Mouse (Mus musculus) B cell, adult 2 months (primary cell): ENCODE measurements at regions not wholly inside any gene's neighbourhood (a gene's known extent, or its start where the extent isn't known, plus 50 kb on each side); places are given as distances from the start of the nearest gene placed in this dataset.

Experiments used
- DNase-seq, 2 experiments: peaks; one replicate each; pipeline ENCODE4 v3.0.0; 2022

DNA sequence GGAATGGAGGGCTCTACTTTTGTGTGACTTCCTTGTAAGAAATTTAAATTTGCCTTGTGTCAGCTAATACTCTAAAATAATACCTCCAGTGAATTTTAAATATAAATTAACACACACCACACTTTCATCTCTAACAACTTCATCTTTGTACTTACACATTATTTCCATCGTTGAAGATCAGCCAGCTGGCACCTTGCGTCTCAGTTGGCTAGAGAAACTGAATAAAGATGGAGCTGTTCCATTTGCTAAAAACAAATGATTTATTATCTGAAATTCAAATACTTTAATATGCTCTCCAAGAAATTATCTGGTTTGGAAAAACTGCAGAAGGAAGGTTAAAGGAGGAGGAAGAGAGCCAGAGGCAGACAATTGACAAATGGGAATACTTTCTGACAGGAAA is 122.0 kb upstream of the Gm11096 start:
- DNase-seq = no peak

DNA sequence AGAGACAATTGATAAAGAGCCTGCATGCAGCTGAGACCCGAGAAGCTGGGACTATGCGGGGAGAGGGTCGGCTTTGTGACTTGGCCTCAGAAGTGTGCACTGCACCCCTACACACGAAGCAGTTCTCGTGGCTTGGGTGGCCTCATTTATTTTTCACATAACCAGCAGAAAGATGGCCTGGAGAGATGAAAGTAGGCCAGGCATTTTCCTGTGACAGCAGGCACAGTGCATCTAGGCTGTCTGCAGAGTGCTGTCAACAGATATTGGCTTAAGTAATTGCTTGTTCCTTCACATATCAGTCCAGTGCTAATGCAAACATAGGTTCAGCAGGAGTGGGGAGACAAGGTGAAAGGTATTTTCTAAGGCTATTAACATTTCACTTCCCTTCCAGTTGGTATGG is 124.9 kb upstream of the Gm11096 start:
- no peak for DNase-seq

DNA sequence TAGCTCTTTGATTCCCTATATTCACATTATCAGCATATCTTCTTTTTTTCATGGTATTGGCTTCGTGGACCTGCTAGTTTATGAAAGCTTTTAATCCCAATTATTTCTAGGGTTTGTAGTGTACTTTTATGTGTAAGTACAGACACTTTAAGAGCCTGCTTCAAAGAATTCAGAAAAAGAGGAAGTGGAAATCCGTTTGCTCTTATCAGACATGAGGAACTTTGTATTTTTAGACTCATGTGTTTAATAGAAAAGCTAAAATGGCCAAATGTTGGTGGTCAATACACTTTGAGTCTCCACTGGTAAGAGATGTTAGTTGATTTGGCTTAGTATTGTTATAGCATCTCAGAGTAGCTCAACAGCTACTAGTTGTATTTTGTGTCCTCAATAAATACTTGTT is 135.7 kb upstream of the Gm11096 start:
- no peak for DNase-seq

DNA sequence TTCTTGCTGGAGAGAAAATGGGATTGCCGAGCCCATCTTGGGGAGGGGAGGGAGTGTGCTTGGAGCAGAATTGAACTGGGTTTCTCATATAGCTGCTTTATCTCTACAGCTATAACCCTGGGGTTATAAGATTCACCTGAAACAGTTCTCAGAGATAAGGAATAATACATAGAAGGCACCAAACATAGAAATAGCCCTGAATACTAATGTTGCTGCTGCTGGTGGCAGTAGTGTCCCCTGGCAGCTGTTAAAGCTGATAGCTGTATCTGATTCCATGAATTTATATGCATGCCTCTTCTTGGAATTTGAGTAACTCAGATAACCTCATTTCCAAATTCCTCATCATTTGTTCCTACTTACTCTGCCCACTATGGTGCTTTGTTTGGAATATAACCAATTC is 137.0 kb upstream of the Gm11096 start:
- DNase-seq = no peak

DNA sequence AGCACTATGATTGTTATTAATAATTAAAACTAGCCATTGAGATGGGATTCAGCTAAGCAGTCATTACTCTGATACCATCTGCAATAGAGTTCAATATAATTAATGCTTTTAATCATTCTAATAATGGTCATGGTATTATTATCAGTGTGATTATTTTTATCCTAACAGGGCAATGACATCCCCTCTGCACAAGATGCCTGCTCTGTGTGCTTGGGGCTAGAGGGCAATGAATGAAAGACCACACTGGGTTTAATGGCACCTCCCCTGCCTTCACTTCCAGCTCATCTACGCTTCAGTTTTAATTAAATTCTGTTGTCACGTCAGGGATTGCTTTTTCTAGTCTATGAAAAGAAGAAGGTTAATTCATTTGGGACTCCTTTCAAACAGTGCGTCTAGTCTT is 139.1 kb upstream of the Gm11096 start:
- no peak for DNase-seq

DNA sequence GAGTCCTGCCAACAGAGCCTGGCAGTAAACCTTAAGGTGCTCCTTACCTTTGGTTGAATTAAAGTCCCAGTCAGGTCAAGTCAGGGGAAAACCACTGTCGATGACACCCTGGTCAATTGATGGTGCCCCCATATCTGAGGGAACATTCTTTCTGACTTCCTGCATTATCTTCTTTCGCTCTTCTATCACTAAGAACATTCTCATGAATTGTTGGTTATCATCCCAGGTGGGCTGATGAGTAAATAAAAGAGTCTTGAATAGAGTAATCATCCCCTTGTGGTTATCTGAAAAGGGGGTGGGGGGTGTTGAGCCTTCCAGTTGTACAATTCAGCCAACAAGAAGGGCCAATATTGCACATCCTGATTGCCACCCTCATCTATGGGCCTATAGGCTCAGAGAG is 149.7 kb upstream of the Gm11096 start:
- DNase-seq = no peak

DNA sequence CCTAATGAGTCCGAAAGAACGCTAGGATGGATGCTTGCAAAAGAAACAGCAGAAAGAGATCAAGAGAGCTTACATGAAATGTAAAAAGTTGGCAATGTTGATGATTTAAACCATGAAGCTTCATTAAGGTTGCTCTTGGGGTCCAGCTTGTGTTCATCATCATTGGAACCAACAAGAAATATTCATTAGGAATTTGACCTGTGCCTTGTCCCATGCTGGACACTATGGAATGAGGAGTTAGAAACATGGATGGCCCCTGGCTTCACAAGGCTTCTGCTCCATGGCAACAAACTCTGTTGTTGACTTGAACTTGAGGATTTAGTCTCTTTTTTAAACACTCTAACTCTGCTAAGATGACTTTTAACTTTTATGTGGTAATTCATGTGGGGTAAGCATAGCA is 159.0 kb upstream of the Gm11096 start:
- no peak for DNase-seq

DNA sequence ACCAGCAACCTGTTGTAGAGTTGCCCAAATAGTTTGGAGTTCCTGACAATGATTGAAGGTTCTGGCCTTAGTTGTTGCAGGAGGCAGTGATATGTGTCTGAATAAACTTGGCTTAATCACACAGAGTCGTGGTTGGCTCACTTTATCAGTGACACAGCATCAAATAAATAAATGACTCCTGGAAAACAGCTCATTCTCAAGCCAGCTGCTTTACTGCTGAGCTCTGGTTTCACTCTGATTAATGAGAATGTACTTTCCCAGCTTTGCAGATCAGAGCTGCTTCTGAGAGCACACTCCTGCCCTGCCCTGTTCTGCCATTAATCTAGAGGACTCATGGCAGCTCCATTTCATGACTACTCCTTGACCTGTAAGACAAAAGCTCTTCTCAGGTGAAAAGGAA is 171.3 kb upstream of the Gm11096 start:
- no peak for DNase-seq

DNA sequence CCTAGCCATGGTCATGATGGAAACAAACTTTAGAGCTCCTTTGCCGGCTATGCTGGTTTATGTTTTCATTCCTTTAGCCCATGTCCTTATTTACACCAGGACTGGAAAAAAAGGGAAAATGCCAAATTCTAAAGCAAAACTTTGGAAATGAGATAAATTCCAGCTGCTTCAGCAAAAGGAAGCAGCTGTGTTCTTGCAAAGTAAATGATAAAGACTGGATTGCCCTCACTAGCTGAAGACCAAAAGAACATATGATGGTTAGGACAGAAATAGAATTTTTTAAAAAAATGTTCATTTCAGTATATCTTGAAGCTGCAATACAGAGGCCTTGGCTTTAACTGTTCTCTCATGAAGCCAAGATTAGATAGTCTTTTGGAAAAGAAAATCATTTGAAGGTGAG is 179.6 kb upstream of the Gm11096 start:
- no peak for DNase-seq

DNA sequence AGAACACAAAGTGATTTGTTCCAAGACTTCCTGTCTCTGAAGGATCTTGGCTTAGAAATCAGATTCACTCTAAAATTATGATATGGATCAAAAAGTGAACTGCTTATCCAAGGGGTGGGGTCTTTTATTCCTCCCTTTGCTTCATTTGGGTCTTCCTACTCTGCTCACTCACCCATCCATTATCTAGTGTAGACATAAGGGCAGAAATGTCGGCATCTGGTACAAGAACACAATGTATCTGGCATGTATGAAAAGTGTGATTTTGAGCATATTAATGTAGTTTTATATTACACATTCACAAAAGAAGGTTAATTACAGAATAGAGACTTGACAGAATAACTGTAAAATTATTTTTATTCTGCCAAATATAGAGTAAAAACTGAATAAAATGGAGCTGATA is 181.5 kb upstream of the Gm11096 start:
- no peak for DNase-seq

DNA sequence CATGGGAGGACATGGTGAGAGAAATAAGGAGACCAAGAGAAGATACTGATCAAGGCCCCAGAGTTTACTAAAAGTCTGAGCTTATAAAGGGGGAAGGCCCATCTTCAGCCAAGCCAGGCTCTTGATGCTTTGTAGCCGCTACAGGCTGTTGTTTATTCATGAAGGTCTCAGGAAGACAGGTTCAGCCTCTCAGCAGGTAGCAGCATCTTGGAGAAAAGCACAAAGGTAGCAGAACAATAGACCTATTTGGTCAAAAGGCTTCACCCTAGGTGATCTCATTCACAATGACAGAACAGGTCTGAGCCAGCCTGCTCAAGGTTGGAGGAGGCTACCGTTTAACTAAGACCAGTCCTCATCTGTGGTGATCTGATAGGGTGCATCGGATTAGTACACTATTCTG is 185.5 kb upstream of the Gm11096 start:
- DNase-seq = no peak

DNA sequence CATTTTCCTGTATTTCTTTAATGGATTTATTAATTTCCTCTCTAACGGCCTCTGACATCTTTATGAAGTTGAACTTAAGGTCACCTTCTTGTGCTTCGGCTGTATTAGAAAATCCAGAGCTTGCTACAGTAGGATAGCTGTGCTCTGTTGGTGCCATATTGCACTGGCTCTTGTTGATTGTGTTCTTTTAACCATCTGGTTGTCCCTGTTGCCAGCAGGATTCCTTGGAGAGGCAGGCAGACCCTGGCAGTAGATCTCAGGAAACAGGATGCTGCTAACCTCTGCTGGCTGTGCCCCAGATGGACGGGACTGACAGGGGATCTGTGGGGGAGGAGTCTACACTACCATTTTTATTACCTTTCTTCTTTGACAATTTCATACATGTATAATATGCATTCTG is 185.9 kb upstream of the Thumpd2 start:
- DNase-seq = no peak

DNA sequence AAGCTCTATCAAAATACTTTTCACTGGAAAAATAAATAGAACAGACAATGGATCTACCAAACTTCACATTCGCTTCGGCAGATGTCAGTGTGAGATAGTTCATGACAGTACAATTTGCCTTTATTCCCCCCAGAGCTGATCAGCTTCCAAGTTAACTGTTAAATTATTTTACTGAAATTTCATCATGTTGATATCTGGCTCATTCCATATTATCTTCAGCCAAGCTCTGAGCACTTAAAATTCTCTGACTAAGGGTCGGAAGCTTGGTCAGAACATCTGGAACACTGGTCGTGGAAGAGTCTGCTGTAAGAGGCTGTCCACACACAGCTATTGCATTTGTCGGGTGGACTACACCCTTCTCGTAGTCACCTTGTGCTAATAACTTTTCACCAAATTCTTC is 181.3 kb upstream of the Thumpd2 start:
- no peak for DNase-seq

DNA sequence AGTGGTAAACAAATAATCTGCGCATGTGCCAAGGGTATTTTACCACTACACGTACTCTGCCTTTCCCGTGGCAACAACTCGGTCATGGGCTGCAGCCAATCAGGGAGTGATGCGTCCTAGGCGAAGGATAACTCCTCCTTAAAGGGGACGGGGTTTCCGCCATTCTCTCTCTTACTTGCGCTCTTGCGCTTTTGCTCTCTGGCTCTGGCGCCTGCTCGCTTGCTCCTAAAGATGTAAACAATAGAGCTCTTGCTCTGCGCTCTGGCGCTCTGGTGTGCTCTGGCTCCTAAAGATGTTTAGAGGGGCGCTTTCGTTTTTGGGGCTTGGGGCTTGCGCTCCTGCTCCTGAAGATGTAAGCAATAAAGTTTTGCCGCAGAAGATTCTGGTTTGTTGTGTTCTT is 166.9 kb upstream of the Thumpd2 start:
- peak; percentile 1 to 2 for DNase-seq

DNA sequence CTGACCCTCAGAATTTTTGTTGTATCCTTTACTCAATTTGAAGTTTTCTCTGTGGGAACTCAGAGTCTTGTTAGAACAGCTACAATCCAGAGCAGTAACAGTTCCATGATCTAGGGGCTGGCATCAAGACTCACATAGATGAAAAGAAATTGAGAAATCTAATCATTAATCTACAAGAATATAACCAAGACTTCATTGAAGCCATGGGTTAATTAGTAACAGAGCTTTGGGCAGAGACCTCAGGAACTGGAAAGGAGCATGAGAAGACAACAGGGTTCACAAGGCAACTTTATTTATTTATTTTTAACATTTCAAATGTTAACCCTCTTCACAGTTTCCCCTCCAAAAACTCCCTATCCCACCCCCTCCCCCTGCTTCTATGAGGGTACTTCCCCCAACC is 160.4 kb upstream of the Thumpd2 start:
- no peak for DNase-seq

DNA sequence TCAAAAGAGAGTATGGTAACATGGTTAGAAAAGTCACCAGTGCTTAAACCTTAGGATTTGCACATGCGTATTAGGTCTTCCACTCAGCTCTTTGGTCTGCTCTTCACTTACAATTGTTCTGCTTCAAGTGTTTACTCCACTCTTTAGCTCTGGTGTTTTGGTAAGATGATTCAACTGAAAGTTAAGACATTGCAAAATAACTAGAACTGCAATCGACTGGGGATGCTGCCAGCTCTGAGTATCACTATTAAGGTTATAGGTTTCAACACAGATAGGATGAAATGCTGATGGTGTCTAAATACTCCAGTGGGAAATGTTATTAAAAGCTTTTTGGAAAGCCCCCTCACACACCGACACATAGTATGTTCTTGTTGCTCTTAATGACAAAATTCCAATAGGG is 156.6 kb upstream of the Thumpd2 start:
- DNase-seq = no peak

DNA sequence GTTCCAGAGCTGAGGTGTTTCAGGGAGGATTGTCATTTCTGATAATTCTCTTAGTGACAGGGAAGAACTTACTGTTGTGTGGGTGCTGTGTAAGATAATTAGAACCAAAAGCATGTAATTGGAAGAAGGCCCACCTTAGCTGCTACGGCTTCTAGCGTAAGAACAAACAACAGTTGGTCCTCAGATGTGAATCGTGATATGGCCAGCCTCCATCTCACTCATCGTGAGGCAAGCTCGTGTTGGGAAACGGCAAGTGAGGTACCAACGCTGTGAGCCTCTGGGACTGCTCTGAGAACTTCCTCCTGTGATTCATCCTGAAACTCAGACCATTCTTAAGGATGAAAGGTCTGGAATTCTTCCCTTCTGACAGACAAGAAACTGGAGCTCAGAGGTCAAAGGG is 150.0 kb upstream of the Thumpd2 start:
- DNase-seq = no peak

DNA sequence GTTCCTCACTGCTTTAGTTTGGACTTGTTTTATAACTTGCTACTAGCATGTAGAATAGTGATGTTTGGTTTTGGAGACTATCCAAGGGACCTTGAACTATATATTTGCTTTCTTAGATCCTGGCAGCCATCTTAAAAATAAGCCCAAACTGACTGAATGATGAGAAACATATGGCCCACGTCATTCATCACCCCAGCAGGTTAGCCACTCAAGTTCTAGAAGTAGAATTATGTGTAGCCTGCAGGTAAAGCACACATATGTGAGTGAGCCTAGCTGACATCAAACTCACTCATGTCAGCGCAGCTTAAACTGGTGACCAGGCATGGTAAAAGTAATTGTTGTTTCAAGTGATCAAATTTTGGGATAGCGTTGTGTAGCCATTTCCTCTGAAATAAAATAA is 147.2 kb upstream of the Thumpd2 start:
- DNase-seq = no peak

DNA sequence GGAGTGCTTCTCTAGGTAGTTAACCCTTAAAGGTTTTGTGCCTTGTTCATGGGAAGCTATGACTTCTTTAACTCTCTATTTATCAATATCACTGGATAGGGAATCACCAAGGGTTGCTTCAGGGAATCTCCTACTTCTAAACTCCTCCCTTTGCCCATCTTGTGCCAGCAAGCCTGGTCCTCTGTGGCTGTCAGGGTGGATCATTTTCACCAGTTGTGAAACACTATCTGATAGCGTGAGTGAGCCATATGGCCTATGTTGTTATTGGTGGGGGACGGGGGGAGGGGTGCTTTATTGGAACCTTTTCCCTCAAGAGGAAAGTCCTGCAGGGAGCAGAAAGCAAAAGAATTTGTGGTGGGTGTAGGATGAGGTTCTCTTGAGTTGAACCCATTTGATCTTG is 145.5 kb upstream of the Thumpd2 start:
- no peak for DNase-seq

DNA sequence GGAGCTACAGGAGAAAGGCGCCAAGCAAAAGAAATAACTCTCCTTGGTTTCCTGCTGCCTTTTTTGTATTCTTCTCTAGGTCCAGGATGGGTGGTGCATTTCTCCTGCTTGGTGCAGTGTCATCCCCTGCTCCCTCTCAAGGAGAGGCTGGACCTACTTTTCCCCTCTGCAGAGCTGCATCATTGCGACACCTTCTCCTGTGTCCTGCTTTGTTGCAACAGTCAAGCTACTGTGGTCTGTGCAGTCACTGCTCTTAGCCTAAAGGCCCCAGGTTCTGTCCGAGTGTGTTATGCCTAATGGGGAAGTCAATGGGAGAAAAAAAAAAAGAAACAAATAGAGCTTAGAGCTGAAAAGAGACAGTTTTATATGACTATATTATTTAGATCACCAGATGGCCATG is 144.4 kb upstream of the Thumpd2 start:
- DNase-seq = no peak

DNA sequence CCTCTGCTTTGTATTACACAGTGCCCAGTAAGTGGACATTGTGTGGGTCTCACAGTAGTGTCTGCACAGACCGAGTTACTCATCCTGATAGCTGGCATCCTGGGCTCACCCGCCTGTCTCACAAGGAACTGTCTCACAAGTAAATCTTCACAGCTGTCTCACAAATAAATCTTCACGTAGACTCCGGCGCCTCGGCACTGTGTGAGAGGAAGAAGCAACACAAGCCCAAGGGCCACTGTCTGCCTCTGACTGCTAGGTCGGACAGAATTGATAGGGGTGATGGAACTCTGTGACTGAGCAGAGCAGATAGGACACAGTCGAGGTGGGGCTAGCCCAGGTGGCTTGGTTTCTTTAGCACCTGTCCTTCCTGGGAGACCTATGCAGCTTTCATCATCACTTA is 136.2 kb upstream of the Thumpd2 start:
- no peak for DNase-seq

DNA sequence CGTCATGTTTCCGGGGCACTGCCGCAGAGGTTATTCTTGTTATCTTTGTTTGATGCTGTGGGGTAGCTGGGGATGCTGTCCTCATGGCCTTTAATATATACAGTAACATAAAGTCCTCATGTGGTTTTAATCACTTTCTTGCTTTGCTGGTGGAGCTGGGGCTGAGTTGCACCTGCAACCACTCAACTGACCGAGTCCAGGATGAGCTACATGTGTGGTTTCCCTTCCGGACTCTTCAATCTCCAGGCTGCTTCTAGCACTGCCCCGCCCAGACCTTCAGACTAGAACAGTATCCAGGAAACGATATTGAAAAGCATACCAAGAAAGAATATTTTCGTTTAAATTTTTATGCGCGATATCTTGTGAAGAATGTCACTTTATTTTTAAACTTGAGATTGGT is 129.1 kb upstream of the Thumpd2 start:
- DNase-seq = no peak

DNA sequence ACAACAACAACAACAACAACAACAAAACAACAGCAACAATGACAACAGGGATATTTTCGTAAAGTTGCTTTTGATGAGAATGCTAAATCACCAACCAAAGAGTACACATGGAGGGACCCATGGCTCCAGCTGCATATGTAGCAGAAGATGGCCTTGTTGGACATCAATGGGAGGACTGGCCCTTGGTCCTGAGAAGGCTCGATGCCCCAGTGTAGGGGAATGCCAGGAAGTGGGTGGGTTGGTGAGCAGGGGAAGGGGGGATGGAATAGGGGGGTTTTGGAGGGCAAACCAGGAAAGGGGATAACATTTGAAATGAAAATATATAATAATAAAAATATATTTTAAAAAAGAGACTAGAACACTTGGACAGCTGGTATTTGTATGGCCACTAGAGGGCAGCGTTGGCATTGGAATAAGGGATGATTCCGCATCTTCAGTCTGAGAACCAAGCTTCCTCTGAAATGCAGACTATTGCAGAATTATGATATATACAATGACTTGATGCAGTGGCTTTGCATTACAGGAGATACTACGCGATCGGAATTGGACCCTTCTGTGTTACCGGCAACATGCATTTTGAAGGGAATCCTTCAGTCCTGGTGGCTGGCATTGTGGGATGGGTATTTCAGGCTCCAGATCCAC is 128.5 kb upstream of the Thumpd2 start:
- DNase-seq = peak; percentile 35 to 42

DNA sequence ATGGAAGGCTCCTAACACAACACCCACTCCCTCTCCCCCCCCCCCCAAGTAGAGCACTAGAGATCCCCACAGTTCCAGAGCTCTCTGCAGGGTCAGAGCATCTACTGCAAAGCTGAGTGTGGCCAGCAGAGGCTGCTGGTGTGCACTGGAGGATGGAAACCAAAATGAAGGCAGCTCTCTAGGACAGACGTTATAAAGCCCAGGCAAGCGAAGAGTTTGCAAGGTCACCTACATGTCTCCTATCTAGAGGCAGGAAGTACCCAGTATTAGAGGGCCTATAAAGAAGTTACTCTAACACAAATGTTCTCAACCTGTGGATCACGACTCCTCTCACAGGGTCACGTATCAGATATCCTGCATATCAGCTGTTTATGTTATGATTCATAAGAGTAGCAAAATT is 125.1 kb upstream of the Thumpd2 start:
- no peak for DNase-seq

DNA sequence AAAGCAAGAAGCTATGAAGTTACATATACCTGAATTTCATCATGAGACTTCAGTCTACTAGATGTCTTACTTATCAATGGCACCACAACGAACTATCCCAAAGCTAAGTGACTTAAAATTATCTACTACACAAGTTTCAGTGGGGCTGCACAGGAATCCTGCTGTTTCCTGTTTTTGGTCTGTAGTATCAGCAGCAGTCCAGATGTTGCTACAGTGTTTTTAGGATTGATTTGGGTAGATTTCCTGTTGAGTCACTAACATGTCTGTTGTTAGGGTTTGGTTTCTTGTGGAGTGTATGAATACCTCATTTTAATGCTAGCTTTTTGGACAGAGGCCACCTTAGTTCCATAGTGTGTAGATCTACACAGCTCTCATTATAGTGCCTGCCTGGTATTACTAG is 120.8 kb upstream of the Thumpd2 start:
- DNase-seq = no peak
